Mouse (Mus musculus) ES-Bruce4 (cell line): ENCODE data around the gene Dpp8.

Source experiments
- CTCF ChIP-seq: IDR thresholded peaks from one replicate; pipeline ENCODE4 v1.8.1; 2011; ENCODE audit warnings: low read depth, low read length
- EP300 ChIP-seq: IDR thresholded peaks from 2 replicates; pipeline ENCODE4 v1.6.1; 2011; ENCODE audit warnings: low read depth, low read length; ENCODE audit not compliant: insufficient read depth
- POLR2A ChIP-seq: IDR thresholded peaks from one replicate; pipeline ENCODE4 v1.8.1; 2011; ENCODE audit warnings: low read length; ENCODE audit not compliant: insufficient read depth

DNA sequence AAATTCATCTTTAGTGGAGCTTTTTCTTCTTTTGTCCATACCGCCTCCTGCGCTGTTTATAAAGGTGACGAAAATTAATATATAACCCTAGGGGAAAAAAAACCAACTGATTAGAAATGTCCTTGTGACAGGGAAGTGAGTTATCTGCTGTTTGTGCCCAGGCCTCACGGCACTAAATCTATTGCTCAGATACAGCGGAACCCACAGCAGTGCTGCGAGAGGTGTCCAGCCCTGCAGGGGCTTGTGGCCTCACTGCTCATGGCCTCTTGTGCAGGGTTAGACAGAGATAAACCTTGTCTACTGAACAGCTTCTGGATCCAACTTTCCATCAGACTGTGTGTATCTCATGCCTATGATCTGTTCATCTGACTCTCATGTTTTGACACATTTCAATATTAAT lies 43.8 kb upstream of the Dpp8 start:
- TF ChIP-seq POLR2A, result no peak
- no peak for TF ChIP-seq CTCF
- no peak for TF ChIP-seq EP300
